Mouse (Mus musculus): ENCODE data around the gene Olfr781. TPM values are rescaled to one million over a fixed set of nuclear protein-coding genes. Genes with fewer than 3 reads are reported as not detected.
"Not testable (repeated sequence)": the region's sequence is repeated elsewhere in the genome, so short reads cannot be mapped to it uniquely, and the experiment has no call there.

Olfr781 gene
- total RNA-seq (2021): not detected
- long read RNA-seq, experiment 1: 0 reads
- long read RNA-seq, experiment 2: 0 reads

DNA sequence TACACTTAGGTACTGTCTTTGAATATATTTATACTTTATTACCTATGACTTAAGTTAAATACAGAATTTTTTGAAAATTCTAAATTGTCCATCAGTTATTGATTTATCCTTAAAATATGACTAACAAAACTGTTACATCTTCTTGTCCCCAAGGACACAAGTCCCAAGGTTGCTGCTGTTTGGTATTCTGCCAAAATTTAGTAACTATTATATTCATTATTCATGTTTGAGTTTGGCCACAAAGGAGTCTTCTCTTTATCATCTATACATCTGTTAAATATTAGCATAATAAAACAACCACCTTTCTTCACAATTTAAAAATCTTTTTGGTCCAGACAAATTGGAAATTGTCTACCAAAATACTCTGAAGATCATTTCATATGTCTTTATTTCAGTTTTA, at the start of gene Olfr781:
TSS of gene Olfr781 (plus strand) at position 301 of the 400 bp plus-strand sequence.
- Histone ChIP-seq H3K4me3 (no peak within 1 kb of the TSS), H3K27ac (no peak within 1 kb of the TSS)
- DNase-seq (ENCODE audit: extremely low spot score in 1 of 2, low spot score in 2 of 2): no peak
- TF ChIP-seq CTCF (IDR thresholded peaks at IDR 0.05): no peak
- intact Hi-C loops (cut with DNase I): no loop called here

GRCm38 (mm10) chr10:129312973-129313372, 15.7 kb upstream of the Olfr781 start:
- H3K27ac ChIP-seq; DNase-seq (ENCODE audit: extremely low spot score in 1 of 2, low spot score in 2 of 2); H3K4me3 ChIP-seq; intact Hi-C loops (cut with DNase I): not testable (repeated sequence)

DNA sequence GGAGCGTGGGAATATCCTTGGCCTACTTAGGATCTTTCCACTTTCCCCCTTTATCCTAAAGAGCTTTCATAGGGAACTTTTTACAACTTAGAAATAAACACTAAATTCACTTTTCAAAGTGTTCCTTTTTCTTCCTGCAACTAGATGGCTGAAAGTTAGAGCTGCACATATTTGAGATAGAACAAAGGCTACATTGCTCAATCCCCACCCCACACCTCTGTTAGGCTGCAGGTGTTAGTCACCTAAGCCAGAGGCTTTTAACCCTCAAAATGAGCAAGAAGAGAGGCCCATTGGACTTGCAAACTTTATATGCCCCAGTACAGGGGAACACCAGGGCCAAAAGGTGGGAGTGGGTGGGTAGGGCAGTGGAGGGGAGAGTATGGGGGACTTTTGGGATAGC, 15.1 kb upstream of the Olfr781 start:
- H3K4me3 ChIP-seq; intact Hi-C loops (cut with DNase I); DNase-seq (ENCODE audit: extremely low spot score in 1 of 2, low spot score in 2 of 2); H3K27ac ChIP-seq: not testable (repeated sequence)

GRCm38 (mm10) chr10:129317817-129318216, 10.8 kb upstream of the Olfr781 start, which contains the start of gene Olfr780:
TSS of gene Olfr780 (plus strand) at chr10:129318117.
- no peak within 1 kb of the TSS for H3K4me3 ChIP-seq
- TF ChIP-seq CTCF (IDR thresholded peaks at IDR 0.05): no peak
- intact Hi-C loops (cut with DNase I): no loop called here
- H3K27ac ChIP-seq: no peak within 1 kb of the TSS
- no peak for DNase-seq (ENCODE audit: extremely low spot score in 1 of 2, low spot score in 2 of 2)

DNA sequence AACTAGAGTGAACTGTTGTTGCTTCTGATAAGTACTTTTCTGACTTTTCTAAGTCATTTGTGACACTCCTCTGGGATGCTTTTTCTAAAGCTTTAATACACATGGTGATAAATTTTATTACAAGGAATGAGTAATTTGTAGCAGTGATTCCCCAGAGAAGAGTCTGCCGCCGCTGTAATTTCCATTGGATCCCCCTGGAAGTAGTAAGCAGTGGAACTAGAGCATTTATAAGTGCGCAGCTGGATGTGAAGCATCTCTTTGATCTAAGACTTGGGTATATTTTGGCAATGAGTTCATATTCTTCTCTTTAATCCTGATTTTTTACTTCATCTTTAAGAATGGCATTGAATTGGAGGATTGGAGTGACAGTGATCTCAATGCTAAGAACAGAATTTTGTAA, 19.9 kb downstream of the Olfr781 start, which contains the start of gene Olfr782:
TSS of gene Olfr782 (plus strand) at position 301 of the 400 bp plus-strand sequence.
- TF ChIP-seq CTCF (IDR thresholded peaks at IDR 0.05): no peak
- no peak within 1 kb of the TSS for H3K4me3 ChIP-seq
- no peak within 1 kb of the TSS for H3K27ac ChIP-seq
- no peak for DNase-seq (ENCODE audit: extremely low spot score in 1 of 2, low spot score in 2 of 2)
- intact Hi-C loops (cut with DNase I): no loop called here

DNA sequence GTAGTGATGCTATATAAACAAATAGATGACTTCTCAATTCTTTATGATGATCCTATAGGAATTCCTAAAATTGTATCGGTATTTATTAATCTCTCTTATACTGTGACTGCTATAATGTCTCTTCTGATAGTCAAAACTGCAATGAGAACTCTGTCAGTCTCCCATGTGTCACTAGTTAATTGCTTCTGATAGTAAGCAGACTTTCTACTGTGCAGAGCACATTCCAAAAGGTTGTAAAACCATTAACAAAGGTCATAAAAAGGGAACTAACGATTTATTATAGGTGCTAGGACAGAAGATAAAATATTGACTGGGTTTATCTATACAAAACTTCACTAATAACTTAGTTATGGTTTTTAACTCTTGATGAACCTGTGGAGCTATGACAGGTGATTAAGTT, 23.8 kb downstream of the Olfr781 start:
- H3K4me3 ChIP-seq; DNase-seq (ENCODE audit: extremely low spot score in 1 of 2, low spot score in 2 of 2); intact Hi-C loops (cut with DNase I); H3K27ac ChIP-seq: not testable (repeated sequence)

GRCm38 (mm10) chr10:129356496-129356895, 27.8 kb downstream of the Olfr781 start:
- H3K4me3 ChIP-seq; DNase-seq (ENCODE audit: extremely low spot score in 1 of 2, low spot score in 2 of 2); intact Hi-C loops (cut with DNase I); H3K27ac ChIP-seq: not testable (repeated sequence)

- no peak for DNase-seq (ENCODE audit: extremely low spot score in 1 of 2, low spot score in 2 of 2)
- TF ChIP-seq CTCF (IDR thresholded peaks at IDR 0.05): no peak
- intact Hi-C loops (cut with DNase I): no loop called here
- Histone ChIP-seq H3K4me3 (no peak overlapping the region), H3K27ac (no peak overlapping the region)
These were observed 28.7 kb downstream of the Olfr781 start for GRCm38 (mm10) chr10:129357307-129357706.

DNA sequence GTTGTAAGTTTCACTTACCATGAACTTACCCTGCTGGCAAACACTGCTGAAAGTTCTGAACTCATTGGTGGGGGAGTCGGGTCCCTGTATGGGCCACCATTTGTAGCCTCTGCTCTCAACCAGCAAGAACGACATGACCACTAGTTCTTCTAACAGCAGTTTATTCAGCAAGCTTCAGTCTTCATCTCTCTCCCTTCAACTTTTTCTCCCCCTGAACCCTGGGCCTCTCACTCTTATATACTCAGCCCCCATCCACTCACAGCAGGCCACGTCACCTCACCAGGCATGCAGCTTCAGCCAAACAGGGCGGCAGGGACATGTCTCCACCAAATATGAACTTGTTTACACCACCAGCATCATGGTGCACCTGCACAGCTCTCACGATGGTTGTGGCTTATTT, 45.4 kb downstream of the Olfr781 start:
- intact Hi-C loops (cut with DNase I); H3K4me3 ChIP-seq; DNase-seq (ENCODE audit: extremely low spot score in 1 of 2, low spot score in 2 of 2); H3K27ac ChIP-seq: not testable (repeated sequence)

Other genes with a start within 250 kb of the Olfr781 start
- gene Olfr767, start 245.9 kb upstream of the Olfr781 start, total RNA-seq (2021): not detected
- gene Olfr768, start 229.5 kb upstream of the Olfr781 start, total RNA-seq (2021): not detected
- not detected for gene Olfr769, start 211.0 kb upstream of the Olfr781 start, total RNA-seq (2021)
- not detected for gene Olfr770, start 189.9 kb upstream of the Olfr781 start, total RNA-seq (2021)
- gene Olfr771, start 164.1 kb upstream of the Olfr781 start, total RNA-seq (2021): not detected
- not detected for gene Olfr772, start 150.9 kb upstream of the Olfr781 start, total RNA-seq (2021)
- gene Olfr773, start 141.4 kb upstream of the Olfr781 start, total RNA-seq (2021): not detected
- not detected for gene Olfr774, start 92.7 kb upstream of the Olfr781 start, total RNA-seq (2021)
- under 1 TPM; 0.09 to 0.16 TPM for gene Olfr775, start 80.4 kb upstream of the Olfr781 start, total RNA-seq (2021)
- gene Olfr776, start 69.7 kb upstream of the Olfr781 start, total RNA-seq (2021): not detected
- not detected for gene Olfr777, start 57.4 kb upstream of the Olfr781 start, total RNA-seq (2021)
- not detected for gene Olfr780, start 10.7 kb upstream of the Olfr781 start, total RNA-seq (2021)
- gene Olfr782, start 20.0 kb downstream of the Olfr781 start, total RNA-seq (2021): not detected
- gene Olfr784, start 55.2 kb downstream of the Olfr781 start, total RNA-seq (2021): under 1 TPM in 1 of 2 experiments, not detected in 1; 0.21 TPM
- gene Olfr785, start 76.6 kb downstream of the Olfr781 start, total RNA-seq (2021): not detected
- gene Olfr786, start 98.5 kb downstream of the Olfr781 start, total RNA-seq (2021): not detected
- not detected for gene Olfr787, start 133.0 kb downstream of the Olfr781 start, total RNA-seq (2021)
- not detected for gene Olfr788, start 142.1 kb downstream of the Olfr781 start, total RNA-seq (2021)
- gene Olfr789, start 155.9 kb downstream of the Olfr781 start, total RNA-seq (2021): not detected
- not detected for gene Olfr790, start 169.6 kb downstream of the Olfr781 start, total RNA-seq (2021)
- gene Olfr791, start 192.9 kb downstream of the Olfr781 start, total RNA-seq (2021): not detected
- not detected for gene Olfr792, start 210.3 kb downstream of the Olfr781 start, total RNA-seq (2021)
- gene Olfr794, start 238.8 kb downstream of the Olfr781 start, total RNA-seq (2021): not detected